ENCODE assay signal across 8 mouse cellular contexts in the genomic region with DNA sequence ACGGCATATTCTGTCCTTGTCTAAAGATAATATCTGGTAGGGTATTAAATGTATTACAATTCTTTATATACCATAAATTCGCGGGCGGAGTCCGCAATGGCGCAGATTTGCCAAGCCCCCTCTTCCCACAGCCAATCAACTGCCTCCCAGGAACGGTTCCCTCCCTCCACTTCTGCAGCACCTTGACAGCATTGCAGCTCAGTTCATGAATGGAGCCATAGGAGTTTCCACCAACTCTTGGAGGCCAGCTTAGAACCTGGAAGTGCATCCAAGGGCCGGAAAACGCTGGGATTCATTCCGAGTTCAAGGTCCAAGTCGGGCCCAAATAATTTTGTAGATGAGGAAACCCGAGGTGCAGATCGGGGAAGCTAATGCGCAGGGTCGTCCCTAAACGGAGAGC. TPM values are rescaled to one million over a fixed set of nuclear protein-coding genes. Genes with fewer than 3 reads are reported as not detected.
DNase-seq lines count a peak whose midpoint lies in the region; ATAC-seq and TF ChIP-seq lines count a peak whose summit lies in the region.

TSS of gene Pex16 (plus strand) at position 163 of the 400 bp plus-strand sequence.
TSS of gene Large2 (minus strand) at position 356 of the 400 bp plus-strand sequence.

- H3K4me2 ChIP-seq in forebrain, embryonic 11.5 days (ENCODE audit: low read depth, low read length, severe bottlenecking) = peak within 1 kb of the TSS; percentile 93
- peak within 1 kb of the TSS; percentile 89 for H3K4me2 ChIP-seq in intestine, embryonic 15.5 days (replicated peaks)
- peak within 1 kb of the TSS; percentile 98 for H3K4me2 ChIP-seq in liver, embryonic 14.5 days (ENCODE audit: low read depth)
- H3K4me2 ChIP-seq in neural tube, embryonic 12.5 days (replicated peaks) = peak within 1 kb of the TSS; percentile 91

- no peak for ATAC-seq in forebrain, embryonic 11.5 days (replicated peaks; ENCODE audit: low FRiP score)
- ATAC-seq in intestine, embryonic 15.5 days = peak; percentile 18; the same call in 1 of the 2 replicates
- ATAC-seq in liver, embryonic 14.5 days (ENCODE audit: insufficient read depth) = peak; percentile 16; the same call in 1 of the 2 replicates
- ATAC-seq in neural tube, embryonic 12.5 days (ENCODE audit: low FRiP score, low read depth) = peak; percentile 41

- H3K36me3 ChIP-seq in forebrain, embryonic 11.5 days (ENCODE audit: control insufficient read depth, insufficient read depth, low read length) = no peaks in the 10 kb centered on the region; the same call in 1 of the 2 replicates
- H3K36me3 ChIP-seq in intestine, embryonic 15.5 days = 0 out of 2 replicates have a peak, but pooled peaks cover 6% of the 10 kb centered on the region
- peaks cover 6% of the 10 kb centered on the region; the same call in 1 of the 2 replicates for H3K36me3 ChIP-seq in liver, embryonic 14.5 days (replicated peaks; ENCODE audit: control insufficient read depth, insufficient read depth, low read depth)
- peaks cover 25% of the 10 kb centered on the region for H3K36me3 ChIP-seq in neural tube, embryonic 12.5 days

- intact Hi-C loops in gastrocnemius, adult 2 months (cut with DNase I) = loop anchor here (2.0 kb wide), 1 partner anchor 62 kb away; no protein-coding TSS in a partner anchor
- intact Hi-C loops in gastrocnemius, postnatal 36 days (cut with DNase I) = loop anchor here (2.0 kb wide), 1 partner anchor 58 kb away; no protein-coding TSS in a partner anchor

- peaks cover 2% of the 10 kb centered on the region; the same call in 1 of the 2 replicates for H3K27me3 ChIP-seq in forebrain, embryonic 11.5 days (ENCODE audit: control insufficient read depth, insufficient read depth, low read length)
- peaks cover 10% of the 10 kb centered on the region; the same call in 1 of the 2 replicates for H3K27me3 ChIP-seq in intestine, embryonic 15.5 days (replicated peaks)
- H3K27me3 ChIP-seq in liver, embryonic 14.5 days (ENCODE audit: control insufficient read depth, insufficient read depth, low read length) = peaks cover 30% of the 10 kb centered on the region
- peaks cover 24% of the 10 kb centered on the region for H3K27me3 ChIP-seq in neural tube, embryonic 12.5 days (replicated peaks)

- no peak for TF ChIP-seq POLR2A in bone marrow macrophage, adult 2 months (IDR thresholded peaks at IDR 0.05; ENCODE audit: borderline replicate concordance, low read depth, low read length)

- peak within 1 kb of the TSS; percentile 77 for H3K4me3 ChIP-seq in gastrocnemius, adult 2 months
- peak within 1 kb of the TSS; percentile 91 for H3K4me3 ChIP-seq in bone marrow macrophage, adult 2 months (ENCODE audit: insufficient read depth, low read length)
- peak within 1 kb of the TSS; percentile 72 for H3K4me3 ChIP-seq in forebrain, embryonic 11.5 days (ENCODE audit: low read depth, low read length)
- peak within 1 kb of the TSS; percentile 75 for H3K4me3 ChIP-seq in intestine, embryonic 15.5 days (replicated peaks)
- peak within 1 kb of the TSS; percentile 66 to 88 for H3K4me3 ChIP-seq in liver, embryonic 14.5 days (ENCODE audit: insufficient read depth in 1 of 2, low read depth in 2 of 2, low read length in 2 of 2)
- peak within 1 kb of the TSS; percentile 71 for H3K4me3 ChIP-seq in neural tube, embryonic 12.5 days

- TF ChIP-seq EP300 in liver, embryonic 14.5 days (IDR thresholded peaks at IDR 0.05; ENCODE audit: low read depth) = no peak

- H3K9me3 ChIP-seq in forebrain, embryonic 11.5 days (ENCODE audit: control insufficient read depth, low read length) = no peaks in the 10 kb centered on the region
- no peaks in the 10 kb centered on the region for H3K9me3 ChIP-seq in intestine, embryonic 15.5 days
- no peaks in the 10 kb centered on the region for H3K9me3 ChIP-seq in liver, embryonic 14.5 days (ENCODE audit: control insufficient read depth, low read length)
- H3K9me3 ChIP-seq in neural tube, embryonic 12.5 days = no peaks in the 10 kb centered on the region

- DNase-seq in gastrocnemius, adult 2 months = peak; percentile 51
- DNase-seq in gastrocnemius, postnatal 36 days = no peak
- DNase-seq in forebrain, embryonic 11.5 days (ENCODE audit: low spot score) = no peak
- DNase-seq in liver, embryonic 14.5 days (ENCODE audit: low read depth in 3 of 3, low spot score in 3 of 3) = peak; percentile 43 to 55 (median 46)
- no peak for DNase-seq in urinary bladder, postnatal 4 days (ENCODE audit: low spot score in 2 of 2)

- WGBS in forebrain, embryonic 11.5 days = 4% methylated on average over 16 of the region's 16 CpGs
- 2% methylated on average over 16 of the region's 16 CpGs for WGBS in intestine, embryonic 15.5 days
- WGBS in liver, embryonic 14.5 days (ENCODE audit: insufficient replicate concordance) = 3% methylated on average over 16 of the region's 16 CpGs
- 3% methylated on average over 16 of the region's 16 CpGs for WGBS in neural tube, embryonic 12.5 days

- peak within 1 kb of the TSS; percentile 94 for H3K27ac ChIP-seq in gastrocnemius, adult 2 months
- H3K27ac ChIP-seq in bone marrow macrophage, adult 2 months (ENCODE audit: insufficient read depth, low read depth, low read length) = peak within 1 kb of the TSS; percentile 74
- H3K27ac ChIP-seq in forebrain, embryonic 11.5 days (ENCODE audit: low read depth, low read length) = peak within 1 kb of the TSS; percentile 92
- peak within 1 kb of the TSS; percentile 91 for H3K27ac ChIP-seq in intestine, embryonic 15.5 days
- peak within 1 kb of the TSS; percentile 65 for H3K27ac ChIP-seq in liver, embryonic 14.5 days
- H3K27ac ChIP-seq in neural tube, embryonic 12.5 days = peak within 1 kb of the TSS; percentile 48

- H3K4me1 ChIP-seq in bone marrow macrophage, adult 2 months (ENCODE audit: control insufficient read depth, insufficient read depth, low read length) = peaks cover 17% of the 10 kb centered on the region
- peaks cover 41% of the 10 kb centered on the region for H3K4me1 ChIP-seq in forebrain, embryonic 11.5 days (replicated peaks; ENCODE audit: control insufficient read depth, insufficient read depth, low read length)
- H3K4me1 ChIP-seq in intestine, embryonic 15.5 days (replicated peaks) = peaks cover 42% of the 10 kb centered on the region
- peaks cover 4 to 13% of the 10 kb centered on the region in 2 experiments; a peak in 3 of 4 replicates for H3K4me1 ChIP-seq in liver, embryonic 14.5 days (replicated peaks; ENCODE audit: control insufficient read depth in 2 of 2, insufficient read depth in 2 of 2, low read length in 1 of 2)
- peaks cover 42% of the 10 kb centered on the region for H3K4me1 ChIP-seq in neural tube, embryonic 12.5 days

- no peak for TF ChIP-seq CTCF in gastrocnemius, adult 2 months (IDR thresholded peaks at IDR 0.05)
- TF ChIP-seq CTCF in bone marrow macrophage, adult 2 months (IDR thresholded peaks at IDR 0.05; ENCODE audit: low read depth, low read length) = no peak
- TF ChIP-seq CTCF in liver, embryonic 14.5 days (IDR thresholded peaks at IDR 0.05; ENCODE audit: low read depth) = no peak

- peak within 1 kb of the TSS; percentile 69 for H3K9ac ChIP-seq in forebrain, embryonic 11.5 days (ENCODE audit: low read length)
- peak within 1 kb of the TSS; percentile 69 for H3K9ac ChIP-seq in intestine, embryonic 15.5 days
- H3K9ac ChIP-seq in liver, embryonic 14.5 days (replicated peaks) = peak within 1 kb of the TSS; percentile 66
- H3K9ac ChIP-seq in neural tube, embryonic 12.5 days = peak within 1 kb of the TSS; percentile 67

RNA-seq across cellular contexts. Expression of gene Pex16, which starts in this region (rescaled TPM):
- total RNA-seq in gastrocnemius, adult 2 months (2021) = 10 to 100 TPM; 15.9 to 19.5 TPM
- total RNA-seq in gastrocnemius, postnatal 36 days (2021) = 10 to 100 TPM; 14.1 to 23.0 TPM
- 14.3 and 17.7 TPM in 2 replicates for polyA plus RNA-seq in bone marrow macrophage, adult 2 months (2012; ENCODE audit: insufficient read depth, insufficient read length, missing spikeins)
- polyA plus RNA-seq in forebrain, embryonic 11.5 days (2014; fragmentation: Nextera tagmentation; extraction: Ambion mirVana) = 18.2 and 22.9 TPM in 2 replicates
- polyA plus RNA-seq in intestine, embryonic 15.5 days (2015; fragmentation: Nextera tagmentation; extraction: Ambion mirVana) = 41.6 and 45.8 TPM in 2 replicates
- 14.8 and 15.5 TPM in 2 replicates for polyA plus RNA-seq in liver, embryonic 14.5 days (2012; rRNA removed)
- polyA plus RNA-seq in liver, embryonic 14.5 days (2014; fragmentation: Nextera tagmentation; extraction: Ambion mirVana) = 19.5 and 20.9 TPM in 2 replicates
- 26.5 and 28.7 TPM in 2 replicates for polyA plus RNA-seq in neural tube, embryonic 12.5 days (2016; fragmentation: Nextera tagmentation; extraction: Ambion mirVana)

RNA-seq across cellular contexts. Expression of gene Large2, which starts in this region (rescaled TPM):
- under 1 TPM in 1 of 2 experiments, not detected in 1; 0.64 TPM for total RNA-seq in gastrocnemius, adult 2 months (2021)
- under 1 TPM; 0.52 to 0.84 TPM for total RNA-seq in gastrocnemius, postnatal 36 days (2021)
- polyA plus RNA-seq in bone marrow macrophage, adult 2 months (2012; ENCODE audit: insufficient read depth, insufficient read length, missing spikeins) = not detected in 2 replicates
- polyA plus RNA-seq in forebrain, embryonic 11.5 days (2014; fragmentation: Nextera tagmentation; extraction: Ambion mirVana) = 16.1 and 16.4 TPM in 2 replicates
- polyA plus RNA-seq in intestine, embryonic 15.5 days (2015; fragmentation: Nextera tagmentation; extraction: Ambion mirVana) = 10.0 and 11.8 TPM in 2 replicates
- 3.1 and 3.2 TPM in 2 replicates for polyA plus RNA-seq in liver, embryonic 14.5 days (2012; rRNA removed)
- 1.9 and 2.3 TPM in 2 replicates for polyA plus RNA-seq in liver, embryonic 14.5 days (2014; fragmentation: Nextera tagmentation; extraction: Ambion mirVana)
- polyA plus RNA-seq in neural tube, embryonic 12.5 days (2016; fragmentation: Nextera tagmentation; extraction: Ambion mirVana) = 1.8 and 2.6 TPM in 2 replicates

Comparison
In these comparisons a context has a peak if more than half of its experiments do, and no peak if none do; other contexts are left out.
1. DNase-seq: peak in gastrocnemius, adult 2 months (single experiment) and liver, embryonic 14.5 days (3 of 3); none in gastrocnemius, postnatal 36 days (0 of 2), forebrain, embryonic 11.5 days (single experiment) and urinary bladder, postnatal 4 days (0 of 2).
2. Peak in every context shown above with its lines, with median percentiles within 50 percentile points of each other: H3K27ac ChIP-seq, H3K4me3 ChIP-seq, H3K4me2 ChIP-seq and H3K9ac ChIP-seq.